Mouse (Mus musculus): ENCODE measurements around the gene Ccdc121.

DNA sequence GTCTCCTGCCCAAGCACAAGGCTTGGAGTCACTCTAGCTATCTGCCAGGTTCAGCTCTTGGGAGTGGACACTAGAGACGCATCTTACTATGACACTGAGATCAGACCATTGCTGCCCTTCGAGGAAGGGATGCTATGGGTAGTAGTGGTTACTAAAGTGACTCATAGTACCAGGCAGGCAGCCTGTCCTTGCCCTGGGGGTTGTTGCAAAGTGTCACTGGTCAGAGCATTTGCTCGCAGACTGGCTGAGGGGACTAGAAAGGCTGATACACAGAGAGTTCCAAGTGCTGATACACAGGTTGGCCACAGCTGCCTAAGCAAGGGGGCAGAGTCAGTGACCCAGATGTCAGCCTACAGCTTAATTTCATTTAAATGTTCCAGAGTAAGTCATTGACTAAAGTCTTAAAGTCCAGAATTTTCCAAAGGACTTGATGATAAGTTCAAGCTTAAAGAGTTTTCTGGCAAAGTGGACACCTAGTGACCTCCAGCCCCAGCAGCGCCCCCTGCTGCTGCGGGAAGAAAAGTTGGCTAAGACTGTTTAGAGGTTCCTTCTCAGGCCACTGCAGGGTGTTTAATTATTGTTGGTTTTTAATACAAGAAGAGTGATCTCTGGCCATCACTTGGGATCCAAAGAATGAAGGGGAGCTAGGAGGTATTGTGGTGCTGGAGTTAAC lies 32.6 kb upstream of the Ccdc121 start:
- TF ChIP-seq HCFC1 (IDR thresholded peaks at IDR 0.05; ENCODE audit: borderline replicate concordance, insufficient read depth, low read length) = no peak
- TF ChIP-seq ZNF384 (IDR thresholded peaks at IDR 0.05; ENCODE audit: low read depth, low read length) = no peak
- no peak for TF ChIP-seq CHD2 (IDR thresholded peaks at IDR 0.05; ENCODE audit: low read depth, low read length)
